Mouse (Mus musculus) splenic B cell, adult 2 months (primary cell): ENCODE results near the gene Cdh16.

Source experiments
- DNase-seq: peaks from one replicate; pipeline ENCODE4 v3.0.0-alpha.2; 2011; ENCODE audit warnings: low read depth, low spot score
- H3K27me3 ChIP-seq: 2 replicates; pipeline ENCODE4 v1.6.1; 2012; ENCODE audit warnings: mild to moderate bottlenecking, low read length, moderate library complexity, mixed read lengths; ENCODE audit not compliant: control insufficient read depth, poor library complexity, insufficient read depth, severe bottlenecking
- H3K36me3 ChIP-seq: 2 replicates; pipeline ENCODE4 v1.6.1; 2012; ENCODE audit warnings: mild to moderate bottlenecking, low read length, moderate library complexity, mixed read lengths; ENCODE audit not compliant: control insufficient read depth, poor library complexity, insufficient read depth, severe bottlenecking

Cdh16 gene

GRCm38 (mm10) chr8:104569559-104569958 lies 54.6 kb downstream of the Cdh16 start:
- H3K27me3 ChIP-seq, result no peaks in the 10 kb centered on the region
- no peaks in the 10 kb centered on the region for H3K36me3 ChIP-seq
- peak; percentile 13 for DNase-seq

GRCm38 (mm10) chr8:104565457-104565798 lies 58.8 kb downstream of the Cdh16 start:
- Histone ChIP-seq H3K36me3 (no peaks in the 10 kb centered on the region), H3K27me3 (no peaks in the 10 kb centered on the region)
- no peak for DNase-seq

- Histone ChIP-seq H3K36me3 (no peaks in the 10 kb centered on the region), H3K27me3 (no peaks in the 10 kb centered on the region)
- peak; percentile 97 for DNase-seq
These were observed 59.4 kb downstream of the Cdh16 start for GRCm38 (mm10) chr8:104564633-104565456.

- Histone ChIP-seq H3K27me3 (no peaks in the 10 kb centered on the region), H3K36me3 (no peaks in the 10 kb centered on the region)
- no peak for DNase-seq
These were observed 63.5 kb downstream of the Cdh16 start for GRCm38 (mm10) chr8:104560731-104561130.

GRCm38 (mm10) chr8:104557226-104557625 lies 67.0 kb downstream of the Cdh16 start:
- H3K27me3 ChIP-seq, result no peaks in the 10 kb centered on the region
- no peak for DNase-seq
- H3K36me3 ChIP-seq, result no peaks in the 10 kb centered on the region

- Histone ChIP-seq H3K36me3 (no peaks in the 10 kb centered on the region), H3K27me3 (no peaks in the 10 kb centered on the region)
- no peak for DNase-seq
These were observed 69.0 kb downstream of the Cdh16 start for GRCm38 (mm10) chr8:104555191-104555590.
